Mouse (Mus musculus) heart, postnatal 10 days (tissue): ENCODE data around the gene Dlk2. TPM values are rescaled to one million over a fixed set of nuclear protein-coding genes. Genes with fewer than 3 reads are reported as not detected.

ENCODE experiments used
- DNase-seq, 2 experiments: peaks; one replicate each; pipeline ENCODE4 v3.0.0; 2021
- intact Hi-C: fragments of 180-260 bp; cut with DNase I; formaldehyde crosslinking; loops from one replicate; pipeline ENCODE4 v1.15.1; 2025
- total RNA-seq, 2 experiments: library from RNA; stranded (reverse); gene quantifications; 2 replicates each; pipeline ENCODE4 v1.2.3; 2021

Gene Dlk2
- total RNA-seq, 2 experiments from 2014 or later = 0.57 to 1.0 TPM

DNA sequence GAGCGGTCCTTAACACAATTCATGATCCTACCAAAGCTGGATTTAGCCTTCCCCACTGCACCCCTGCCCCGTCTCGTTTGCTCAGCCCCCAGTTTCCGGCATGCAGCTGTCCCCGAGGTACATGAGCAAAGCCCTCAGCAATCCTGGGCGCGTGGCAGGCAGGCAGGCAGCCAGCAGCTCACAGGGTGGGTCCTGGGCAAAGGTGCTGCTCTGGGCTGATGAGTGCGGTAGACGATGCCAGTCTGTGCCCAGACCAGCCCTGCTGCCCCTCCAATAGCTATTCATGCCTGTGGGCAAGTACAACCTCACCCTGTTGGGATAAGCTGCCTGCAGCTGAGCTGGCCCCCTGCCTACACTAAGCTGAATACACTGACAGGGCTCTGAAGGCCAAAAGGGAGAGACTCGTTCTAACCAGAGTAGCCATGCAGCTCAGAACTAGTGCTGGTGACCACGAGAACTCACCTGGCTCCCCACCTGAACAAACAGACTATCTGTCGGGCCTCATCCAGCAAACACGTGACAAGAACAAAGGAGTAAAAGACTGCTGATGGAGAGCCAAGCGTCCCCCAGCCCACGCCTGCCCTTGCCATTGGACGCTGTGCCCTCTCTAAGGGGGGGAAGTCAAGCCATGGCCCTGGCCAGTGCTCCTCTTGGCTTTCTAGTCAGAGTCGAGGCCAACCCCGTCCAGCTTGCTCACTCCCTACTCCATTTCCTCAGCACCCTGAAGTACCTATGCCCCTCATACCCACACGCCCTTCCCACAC, 27.3 kb upstream of the Dlk2 start:
- intact Hi-C loops = loop anchor here (5.0 kb wide), 1 partner anchor 122 kb away; no protein-coding TSS in a partner anchor
- peak; percentile 82 to 89 for DNase-seq

DNA sequence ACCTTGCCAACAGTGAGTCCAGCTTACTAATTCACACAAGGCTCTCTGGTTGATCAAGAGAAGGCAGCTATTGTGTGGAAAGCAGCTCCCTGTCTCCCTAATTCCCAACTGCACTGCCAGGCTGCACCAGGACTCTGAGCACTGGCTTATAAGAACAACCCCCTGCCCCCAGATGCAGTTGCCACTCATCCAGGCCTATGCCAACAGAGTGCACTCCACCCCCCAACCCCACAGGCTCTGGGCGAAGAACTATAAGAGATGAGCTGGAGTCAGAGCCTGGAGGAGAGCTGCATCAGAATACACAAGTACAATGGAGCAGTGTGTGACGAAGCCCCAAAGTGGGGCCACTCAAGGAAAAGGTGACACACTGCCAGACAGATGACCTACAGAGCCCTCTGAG, 25.2 kb upstream of the Dlk2 start:
- DNase-seq = no peak
- intact Hi-C loops = no loop called here

DNA sequence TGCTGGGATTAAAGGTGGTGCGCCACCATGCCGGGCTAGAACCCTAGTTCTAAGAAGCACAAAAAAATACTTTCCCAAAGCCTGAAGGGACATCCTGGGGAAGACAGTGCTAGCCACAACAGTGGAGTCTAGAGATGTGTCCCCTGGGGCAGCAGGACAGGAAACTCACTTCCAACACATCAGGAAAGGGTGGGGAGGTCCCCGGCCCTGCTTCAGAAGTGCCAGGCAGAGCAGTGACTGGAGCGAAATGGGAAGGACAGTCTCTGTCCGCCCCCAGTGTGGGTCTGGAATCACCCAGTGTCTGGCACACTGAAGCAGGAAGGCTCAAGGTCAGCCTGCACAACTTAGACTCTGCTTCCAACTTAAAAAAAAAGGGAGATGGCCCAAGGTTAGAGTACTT, 24.5 kb upstream of the Dlk2 start:
- intact Hi-C loops = no loop called here

DNA sequence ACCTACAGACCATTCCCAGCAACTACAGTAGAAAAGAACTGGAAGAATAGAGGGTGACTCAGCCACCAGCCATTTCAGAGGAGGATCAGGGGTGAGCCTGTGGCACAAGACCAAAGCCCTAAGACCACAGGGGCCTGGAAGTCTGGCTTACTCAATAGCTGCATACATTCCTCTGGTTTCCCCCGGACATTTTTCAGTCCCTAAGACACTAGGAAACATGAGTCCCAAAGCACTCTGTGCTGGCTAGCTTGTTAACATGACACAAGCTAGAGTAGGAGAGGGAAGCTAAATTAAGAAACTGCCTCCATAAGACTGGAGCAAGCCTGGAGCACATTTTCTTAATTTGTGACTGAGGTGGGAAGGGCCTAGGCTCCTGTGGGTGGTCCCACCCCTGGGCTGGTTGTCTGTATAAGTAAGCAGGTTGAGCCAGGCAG, 23.4 kb upstream of the Dlk2 start:
- intact Hi-C loops = no loop called here
- DNase-seq = no peak

More for the DNA sequence above, 24.5 kb upstream of the Dlk2 start:
- peak in 1 of 2 experiments; percentile 52 for DNase-seq

DNA sequence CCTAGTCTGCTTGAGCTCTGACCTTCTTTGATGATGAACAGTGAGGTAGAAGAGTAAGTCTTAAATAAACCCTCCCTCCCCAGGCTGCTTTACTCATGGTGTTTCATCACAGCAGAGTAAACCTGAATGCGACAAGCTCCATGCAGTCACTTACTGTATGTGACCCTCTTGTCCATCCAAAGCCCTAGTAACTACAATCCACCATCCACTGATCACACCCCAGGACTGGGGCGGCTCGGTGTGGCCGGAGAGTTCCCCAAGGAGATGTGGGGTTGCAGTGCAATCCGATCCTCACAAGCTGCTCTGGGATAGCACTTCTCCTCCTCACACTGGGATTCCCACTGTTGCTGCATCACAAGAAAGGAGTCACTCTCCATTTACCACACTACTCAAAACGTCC, 22.8 kb upstream of the Dlk2 start:
- no peak for DNase-seq
- intact Hi-C loops = no loop called here

DNA sequence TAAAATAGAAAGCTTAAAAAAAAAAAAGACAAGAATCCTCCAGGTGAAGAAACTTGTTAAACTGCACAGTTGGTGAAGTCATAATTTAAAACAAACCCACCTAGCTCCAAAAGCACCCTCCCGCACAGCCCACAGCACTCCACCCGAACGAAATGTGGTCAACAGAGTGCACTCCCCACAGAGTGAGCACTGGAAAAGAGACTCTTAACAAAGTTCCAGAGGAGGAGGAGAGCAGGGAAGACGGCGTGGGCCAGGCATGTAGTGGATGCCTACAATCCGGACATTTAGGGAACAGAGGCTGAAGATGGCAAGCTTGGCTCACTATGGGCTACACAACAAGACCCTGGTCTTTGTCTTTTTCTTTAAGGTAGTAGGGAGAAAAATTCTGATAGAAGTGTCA, 22.2 kb upstream of the Dlk2 start:
- no peak for DNase-seq
- intact Hi-C loops = no loop called here

DNA sequence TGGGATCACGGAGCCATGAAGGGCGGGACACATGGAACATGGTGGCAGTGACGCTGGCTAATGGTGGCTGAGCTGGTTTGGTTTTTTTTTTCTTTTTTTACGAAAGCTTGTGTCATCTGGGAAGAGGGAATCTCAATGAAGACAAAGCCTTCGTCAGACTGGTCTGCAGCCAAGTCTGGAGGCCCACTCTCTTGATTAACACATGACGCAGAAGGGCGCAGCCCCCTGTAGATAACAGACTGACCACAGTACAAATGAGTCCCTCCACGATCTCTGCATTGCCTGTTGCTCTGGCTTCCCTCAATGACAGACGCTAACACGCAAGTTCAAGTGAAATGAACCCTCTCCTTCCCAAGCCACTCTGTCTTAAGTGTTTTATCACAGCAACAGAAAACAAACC, 21.7 kb upstream of the Dlk2 start:
- no peak for DNase-seq
- intact Hi-C loops = no loop called here

DNA sequence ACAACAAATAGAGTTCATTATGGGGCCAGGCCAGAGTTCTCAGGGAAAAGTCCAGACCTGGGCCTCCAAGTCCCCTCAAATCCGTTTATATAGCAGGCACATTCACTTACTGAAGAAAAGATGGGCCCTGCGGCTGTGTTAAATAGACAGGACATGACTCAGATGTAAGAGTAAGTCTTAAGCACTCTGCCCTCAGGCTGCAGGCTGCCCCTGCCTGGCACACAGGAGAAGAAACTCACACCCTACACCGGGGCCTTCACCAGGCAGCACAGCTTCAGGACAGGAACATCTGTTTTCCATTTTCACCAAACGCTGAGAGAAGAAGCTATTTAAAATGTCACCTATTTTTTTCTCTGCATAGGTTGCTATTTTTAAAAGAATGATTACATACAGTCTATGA, 19.6 kb upstream of the Dlk2 start:
- no peak for DNase-seq
- intact Hi-C loops = no loop called here

DNA sequence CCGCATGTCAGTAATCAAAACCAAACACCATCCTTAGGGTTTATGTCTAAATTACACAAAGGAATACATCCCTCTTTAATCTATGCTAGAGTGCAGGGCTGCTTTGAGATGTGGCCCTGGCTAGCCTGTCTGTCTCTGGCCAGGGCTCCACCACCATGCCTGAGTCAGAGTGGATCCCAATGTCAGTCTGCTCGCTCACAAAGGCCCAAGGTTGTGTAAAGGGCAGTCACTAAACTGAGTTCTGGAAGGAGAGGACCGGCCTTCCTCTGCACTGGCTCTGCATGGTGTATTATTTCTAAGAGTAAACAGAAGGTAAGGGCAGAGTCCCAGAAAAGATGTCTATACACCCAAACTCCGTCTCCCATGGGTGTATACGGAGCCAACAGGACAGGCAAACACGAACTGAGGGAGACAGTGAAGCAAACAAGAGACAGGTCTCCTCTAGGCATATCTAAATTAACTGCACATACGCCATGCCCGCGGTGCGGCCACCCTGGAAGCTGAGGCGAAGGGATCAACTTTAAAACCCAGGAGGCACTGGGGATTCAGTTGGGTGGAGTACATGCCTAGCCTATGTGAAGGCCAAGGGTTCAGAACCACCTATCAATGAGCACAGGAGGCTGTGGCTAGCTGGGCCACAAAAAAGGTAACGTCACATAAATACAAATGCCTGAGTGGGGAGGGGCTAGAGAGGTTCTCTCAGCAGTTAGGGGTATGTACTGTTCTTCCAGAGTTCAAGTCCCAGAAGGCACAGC, 19.0 kb upstream of the Dlk2 start:
- DNase-seq = no peak
- intact Hi-C loops = no loop called here

DNA sequence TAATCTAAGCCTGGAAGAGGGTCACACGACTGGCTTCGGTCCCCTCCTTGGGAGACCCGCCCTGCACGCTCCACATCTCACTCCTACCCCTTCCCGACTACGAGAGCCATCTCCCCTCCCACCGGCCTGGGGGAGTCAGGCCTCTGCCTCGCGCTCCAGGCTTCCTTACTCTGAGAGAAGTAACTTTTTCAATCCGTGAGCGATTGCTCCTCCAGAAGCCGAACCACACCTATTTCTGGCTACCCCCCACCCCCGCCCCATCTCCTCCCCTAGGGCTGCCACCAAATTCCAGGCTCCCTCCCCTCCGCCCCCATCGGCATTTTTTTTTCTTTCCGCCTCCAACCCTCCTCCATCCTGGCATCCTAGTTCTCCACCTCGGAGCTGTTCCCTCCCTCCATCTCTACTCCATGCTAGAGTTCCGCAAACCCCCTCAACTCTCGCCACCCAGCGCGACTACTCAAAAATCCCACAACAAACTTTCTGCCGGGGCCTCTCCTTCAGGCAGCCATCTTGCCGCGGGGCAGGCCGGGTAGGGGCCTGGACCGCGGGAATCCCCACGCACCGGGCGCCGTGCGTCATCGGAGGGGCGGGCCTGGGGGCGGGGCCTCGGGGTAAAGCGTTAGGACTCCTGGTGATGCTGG, 14.6 kb upstream of the Dlk2 start, which contains the start of gene Tjap1:
Tjap1 (minus strand) TSS at position 544 of the 641 bp plus-strand sequence.
- intact Hi-C loops = no loop called here
- DNase-seq = peak; percentile 92 to 93

DNA sequence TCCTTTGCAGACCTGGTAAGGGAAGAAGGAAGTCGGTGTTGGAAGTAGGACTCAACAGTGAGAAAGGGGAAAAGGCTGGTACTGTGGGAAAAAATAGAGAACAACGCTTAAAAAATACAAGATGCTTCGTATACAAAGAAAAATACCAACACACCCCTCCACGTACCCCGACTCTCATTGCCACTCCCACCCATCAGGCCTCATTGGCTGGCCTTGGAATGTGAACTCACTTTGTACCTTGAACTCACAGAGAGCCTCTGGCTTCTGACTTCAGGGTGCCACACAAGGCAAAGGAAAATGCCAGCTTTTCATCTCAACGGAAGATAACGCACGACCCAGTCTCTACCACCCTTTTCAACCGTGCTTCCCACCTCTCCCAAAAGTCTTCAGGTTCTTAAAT, 14.1 kb upstream of the Dlk2 start:
- DNase-seq = no peak
- intact Hi-C loops = no loop called here

DNA sequence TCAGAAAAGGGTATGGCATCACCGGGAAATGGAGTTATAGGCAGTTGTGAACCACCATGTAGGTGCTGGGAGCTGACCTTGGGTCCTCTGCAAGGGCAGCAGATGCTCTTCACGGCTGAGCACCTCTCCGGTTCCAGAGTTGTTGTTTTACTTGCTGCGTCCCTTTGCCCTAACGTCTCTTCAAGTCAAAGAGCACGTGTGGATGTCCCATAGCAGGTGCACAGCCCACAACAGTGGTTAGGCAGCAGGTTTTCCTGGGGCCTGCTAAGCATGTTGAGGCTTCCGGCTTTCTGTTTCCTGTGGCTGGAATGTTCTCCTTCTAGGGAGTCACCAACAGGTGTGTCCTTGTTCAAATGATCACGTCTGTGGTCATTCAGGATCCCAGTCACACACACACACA, 13.3 kb upstream of the Dlk2 start:
- DNase-seq = no peak
- intact Hi-C loops = no loop called here

DNA sequence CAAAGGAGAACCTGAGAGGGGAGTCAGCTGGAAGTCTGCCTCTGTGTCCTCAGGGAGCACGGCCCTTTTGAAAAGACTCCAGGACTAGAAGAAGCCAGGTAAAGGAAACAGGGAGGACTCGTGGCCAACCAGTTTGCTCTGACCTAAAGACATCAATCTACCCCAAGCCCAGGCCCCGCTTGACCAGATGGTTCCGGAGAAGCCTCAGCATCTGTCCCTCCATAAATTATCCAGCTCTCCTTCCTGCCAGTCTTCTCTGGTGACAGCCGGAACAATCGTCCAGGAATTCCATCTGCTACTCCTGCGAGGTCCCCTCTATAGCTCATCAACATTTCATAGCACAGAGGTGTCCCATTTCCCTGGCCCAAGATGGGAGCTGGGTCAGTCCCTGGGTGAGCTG, 12.6 kb upstream of the Dlk2 start:
- intact Hi-C loops = no loop called here
- DNase-seq = no peak

DNA sequence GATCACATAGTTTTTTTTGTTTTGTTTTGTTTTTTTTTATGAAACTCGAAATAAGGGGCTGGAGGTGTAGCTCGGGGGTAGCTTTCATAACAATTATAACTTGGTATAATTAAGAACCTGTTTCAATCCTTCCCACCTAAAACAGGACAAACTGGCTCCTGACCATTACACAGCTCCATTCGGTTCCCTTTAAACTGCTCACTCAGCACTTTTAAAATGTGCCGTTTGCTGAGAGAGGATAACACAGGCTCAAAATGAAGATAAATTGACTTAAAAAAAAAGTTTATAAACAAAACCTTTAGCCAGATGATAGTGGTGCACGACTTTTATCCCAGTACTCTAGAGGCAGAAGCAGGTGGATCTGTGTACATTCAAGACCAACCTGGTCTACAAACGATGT, 11.8 kb upstream of the Dlk2 start:
- intact Hi-C loops = no loop called here
- DNase-seq = no peak

DNA sequence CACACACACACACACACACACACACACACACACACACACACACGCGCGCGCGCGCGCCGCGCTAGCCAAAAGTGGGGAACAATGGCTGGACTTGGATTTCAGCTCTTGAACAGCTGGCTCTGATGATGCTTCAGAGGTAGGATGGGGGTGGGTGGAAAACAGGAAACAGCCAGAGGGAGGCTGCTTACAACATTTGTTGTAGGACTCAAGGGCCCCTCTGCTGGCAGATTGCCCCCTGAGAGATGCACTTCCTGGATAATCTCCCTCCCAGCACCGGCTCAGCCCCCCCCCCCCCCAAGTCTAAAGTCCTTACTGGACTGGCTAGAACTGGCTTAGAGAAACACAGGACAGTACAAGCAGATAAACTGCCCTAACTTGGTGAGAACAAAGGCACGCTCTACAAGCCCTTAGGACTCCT, 9.5 kb upstream of the Dlk2 start:
- intact Hi-C loops = no loop called here
- peak; percentile 79 to 85 for DNase-seq

DNA sequence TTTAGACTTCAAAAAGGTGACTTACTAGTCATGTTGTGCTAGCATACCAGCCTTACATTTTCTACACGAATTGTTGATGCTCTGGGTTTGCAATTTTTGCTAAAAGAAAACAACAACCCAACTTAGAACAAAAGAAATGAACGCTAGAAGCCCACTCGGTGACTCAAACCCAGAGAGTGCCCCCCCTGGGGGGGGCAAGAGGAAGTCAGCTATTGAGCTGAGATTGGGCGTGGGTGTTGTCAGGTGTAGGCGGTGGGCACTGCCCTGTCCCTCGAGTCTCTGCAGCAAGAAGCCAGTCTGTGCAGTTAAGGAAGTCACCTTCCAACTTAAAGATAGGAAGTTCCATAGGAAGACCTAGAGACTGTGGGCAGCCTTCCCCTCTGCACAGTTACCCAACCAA, 620 bp upstream of the Dlk2 start:
- intact Hi-C loops = no loop called here
- DNase-seq = no peak

DNA sequence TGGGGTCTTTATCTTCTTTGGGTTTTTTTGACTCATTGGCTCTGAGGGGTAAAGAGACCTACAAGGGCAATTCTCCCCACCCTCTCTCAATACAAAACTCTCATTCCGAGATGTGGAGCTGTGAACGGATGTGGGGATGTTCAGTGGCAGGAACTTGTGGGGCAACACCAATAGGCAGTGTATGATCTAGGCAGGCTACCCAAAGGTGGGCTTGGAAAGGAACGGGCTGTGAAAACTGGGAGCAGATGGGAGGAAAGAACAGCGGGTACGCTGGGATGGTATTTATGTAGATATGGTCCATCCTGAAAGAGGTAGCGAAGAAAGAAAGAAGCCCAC, 225 bp upstream of the Dlk2 start:
- intact Hi-C loops = no loop called here
- no peak for DNase-seq

DNA sequence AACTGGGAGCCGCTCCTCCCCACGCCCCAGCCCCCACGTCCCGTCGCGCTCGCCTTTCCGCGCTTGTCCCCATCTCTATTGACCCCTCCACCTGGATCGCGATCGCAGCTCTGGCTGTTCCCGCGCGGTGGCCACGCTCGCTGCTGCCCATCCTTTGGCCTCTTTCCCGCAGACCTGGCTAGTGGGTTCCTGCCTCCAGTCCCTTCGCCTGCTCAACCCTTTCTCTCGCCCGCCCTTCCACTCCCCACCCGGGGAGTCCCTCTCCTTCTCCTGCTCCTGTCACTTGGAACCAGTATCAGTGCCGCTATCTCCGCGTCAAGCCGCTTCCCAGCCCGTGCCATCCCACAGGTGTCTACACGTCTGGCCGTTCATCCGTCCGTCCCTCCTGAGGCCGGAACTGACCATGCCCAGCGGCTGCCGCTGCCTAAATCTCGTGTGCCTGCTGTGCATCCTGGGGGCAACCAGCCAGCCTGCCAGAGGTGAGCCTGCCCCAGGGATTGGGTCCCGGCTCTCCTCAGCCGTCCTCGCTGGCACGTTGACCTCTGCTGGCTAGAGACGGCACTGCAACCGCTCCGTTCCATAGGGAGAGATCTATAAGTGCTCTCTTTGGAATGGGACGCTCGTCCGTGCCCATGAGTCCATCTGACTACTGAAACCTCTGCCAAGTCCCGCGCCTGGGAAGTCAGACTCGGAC, 1.1 kb downstream of the Dlk2 start:
- DNase-seq = peak; percentile 87 to 91
- intact Hi-C loops = loop anchor here (1.0 kb wide), 1 partner anchor 32 kb away; no protein-coding TSS in a partner anchor

DNA sequence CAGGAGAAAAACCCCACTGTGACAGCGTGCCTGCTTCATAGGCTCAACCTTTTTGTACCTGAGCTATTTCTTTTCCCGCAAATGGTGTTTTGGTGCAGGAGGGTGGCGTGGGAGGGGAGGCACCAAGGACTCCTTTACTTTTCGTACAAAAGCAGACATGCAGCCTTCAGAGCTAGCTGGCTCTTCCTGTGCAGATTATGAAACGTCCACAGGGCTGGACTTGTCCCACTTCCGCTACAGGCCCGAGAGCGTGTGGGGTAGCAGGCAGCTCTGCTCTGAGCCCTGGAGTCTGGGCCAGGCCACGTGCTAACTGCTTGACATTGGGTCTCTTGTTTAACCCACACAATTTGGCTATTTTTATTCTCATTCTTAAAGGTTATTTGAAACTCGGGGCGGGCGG, 4.7 kb downstream of the Dlk2 start:
- peak in 1 of 2 experiments; percentile 38 for DNase-seq
- intact Hi-C loops = no loop called here

DNA sequence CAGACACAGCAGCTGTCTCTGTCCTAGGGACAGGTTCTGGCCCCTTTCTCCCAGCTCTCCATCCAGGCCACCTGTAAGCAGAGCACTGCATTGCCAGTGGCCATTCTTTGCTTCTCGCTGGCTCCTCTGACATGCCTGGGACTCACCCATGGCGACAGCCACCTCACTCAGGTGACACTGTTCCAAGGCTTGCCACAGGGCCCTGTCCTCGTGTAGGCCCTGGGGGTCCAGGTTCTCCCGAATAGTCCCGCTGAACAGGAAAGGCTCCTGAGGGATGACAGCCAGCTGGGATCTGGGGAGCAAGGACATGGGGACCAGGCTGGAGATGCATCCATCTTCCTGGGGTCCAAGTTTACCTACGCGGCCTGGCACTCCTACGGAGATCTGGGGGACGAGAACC, 7.0 kb downstream of the Dlk2 start:
- no peak for DNase-seq
- intact Hi-C loops = no loop called here

DNA sequence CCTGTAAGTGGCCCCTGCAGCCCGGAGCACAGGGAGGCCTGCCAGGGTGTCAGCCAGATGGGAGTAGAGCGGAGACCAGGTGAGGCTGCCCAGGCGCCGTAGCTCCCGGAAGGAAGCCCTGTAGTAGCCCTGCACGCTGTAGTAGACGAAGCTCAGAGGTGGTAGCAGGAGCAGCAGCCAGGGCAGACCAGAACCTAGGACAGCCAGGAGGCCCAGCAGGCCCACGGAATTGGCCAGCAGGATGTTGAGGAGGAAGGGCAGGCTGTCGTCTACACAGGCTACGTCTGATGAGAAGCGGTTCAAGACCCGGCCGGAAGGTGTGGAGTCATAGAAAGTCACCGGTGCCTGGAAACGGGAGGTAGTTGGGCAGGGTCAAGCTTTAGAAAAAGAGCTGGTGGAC, 9.7 kb downstream of the Dlk2 start:
- intact Hi-C loops = no loop called here
- DNase-seq = no peak
